Mouse (Mus musculus): ENCODE measurements at regions not wholly inside any gene's neighbourhood (a gene's known extent, or its start where the extent isn't known, plus 50 kb on each side); places are given as distances from the start of the nearest gene placed in this dataset.
A peak's percentile ranks its signal among the peaks of the same experiment; 100 is the strongest.

DNA sequence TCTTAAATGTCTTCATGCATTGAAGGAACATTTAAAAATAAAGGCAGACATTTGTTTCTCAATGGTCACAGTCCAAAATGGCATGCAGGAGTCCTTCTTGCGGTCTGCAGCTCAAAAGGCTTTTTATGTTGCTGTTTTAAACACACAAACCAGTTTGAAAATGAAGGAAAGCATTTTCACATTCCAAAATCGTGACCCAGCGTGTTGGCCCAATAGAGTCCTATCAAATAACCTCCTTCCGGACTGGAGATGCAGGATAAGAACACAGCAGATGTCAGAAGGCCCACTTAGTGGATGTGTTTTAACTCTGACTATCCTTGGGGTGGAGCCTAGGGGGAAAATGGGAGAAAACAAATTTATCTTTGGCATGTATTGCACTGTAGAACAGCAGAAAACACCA, 263.4 kb upstream of the Pik3r1 start:
- no peak for DNase-seq

DNA sequence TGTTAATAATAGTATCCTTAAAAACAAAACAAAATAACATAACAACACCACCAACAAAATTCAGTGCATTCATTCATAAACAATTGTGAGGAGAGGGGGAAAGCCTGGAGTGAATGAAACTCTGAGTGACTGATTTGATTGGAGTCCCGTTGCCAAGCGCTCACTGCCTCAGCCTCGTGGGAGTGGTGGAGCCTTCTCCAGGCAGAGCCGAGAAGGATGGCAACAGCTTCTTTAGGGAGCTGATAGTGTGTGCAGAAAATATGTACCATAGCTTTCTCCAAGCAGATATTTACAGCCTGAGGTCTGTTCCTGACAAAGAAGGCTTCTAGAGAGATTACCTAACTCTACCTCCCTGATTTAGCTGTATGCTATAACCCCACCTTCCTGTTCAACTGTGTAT, 266.5 kb upstream of the Pik3r1 start:
- no peak for DNase-seq

DNA sequence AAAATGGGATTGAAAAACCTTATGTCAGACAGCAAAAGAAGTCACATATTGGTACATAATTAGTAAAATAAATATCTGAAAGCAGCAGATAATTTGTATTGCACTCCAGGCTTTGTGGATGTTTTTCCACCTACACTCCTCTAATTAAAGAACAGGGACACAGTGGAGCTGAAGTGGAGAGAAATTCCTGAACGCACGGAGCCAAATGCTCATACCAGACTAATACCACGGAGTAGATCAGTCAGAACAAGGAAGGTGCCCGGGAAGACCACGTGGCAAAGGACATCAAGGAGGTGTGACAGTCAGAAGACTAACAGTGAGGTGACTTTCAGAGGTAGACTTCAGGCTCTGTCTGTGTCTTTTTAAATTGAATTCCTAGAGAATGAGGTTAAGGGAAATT, 268.0 kb upstream of the Pik3r1 start:
- DNase-seq, result no peak

DNA sequence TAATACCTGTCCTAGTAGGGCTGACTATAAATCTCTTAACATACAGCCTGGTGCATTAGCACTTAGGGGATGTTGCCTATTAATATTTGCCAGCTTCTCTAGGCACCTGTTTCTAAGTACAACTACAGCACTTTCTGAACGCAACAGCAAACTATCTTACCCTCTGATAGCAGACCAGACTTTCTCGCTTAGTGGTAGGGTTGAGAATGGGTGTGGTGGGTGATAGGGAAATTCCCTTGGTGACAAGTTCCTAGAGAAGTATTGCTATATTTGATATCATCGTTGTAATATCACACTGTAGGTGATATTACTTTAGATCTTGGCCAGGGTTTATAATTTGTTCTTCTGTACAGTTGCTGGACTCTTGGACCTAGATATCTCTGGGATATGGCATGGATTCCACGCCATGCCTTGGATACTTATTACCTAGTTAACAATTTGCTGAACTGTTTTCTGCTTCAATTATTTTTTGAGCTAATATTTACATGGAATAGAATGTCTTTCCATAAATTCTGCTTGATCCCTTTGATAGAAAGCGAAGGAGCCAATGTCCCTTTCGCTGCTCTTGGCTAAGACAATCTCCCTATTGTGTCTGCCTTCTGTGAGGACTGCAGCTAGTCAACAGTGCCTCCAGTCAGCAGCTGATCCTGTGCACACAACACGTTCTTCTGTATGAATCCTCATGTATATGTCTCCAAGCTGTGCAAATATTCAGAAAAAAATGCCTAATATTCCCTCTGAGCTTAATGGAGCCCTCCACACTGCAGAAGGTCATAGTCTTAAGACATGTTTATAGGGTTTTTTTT, 269.0 kb upstream of the Pik3r1 start:
- DNase-seq, result no peak

DNA sequence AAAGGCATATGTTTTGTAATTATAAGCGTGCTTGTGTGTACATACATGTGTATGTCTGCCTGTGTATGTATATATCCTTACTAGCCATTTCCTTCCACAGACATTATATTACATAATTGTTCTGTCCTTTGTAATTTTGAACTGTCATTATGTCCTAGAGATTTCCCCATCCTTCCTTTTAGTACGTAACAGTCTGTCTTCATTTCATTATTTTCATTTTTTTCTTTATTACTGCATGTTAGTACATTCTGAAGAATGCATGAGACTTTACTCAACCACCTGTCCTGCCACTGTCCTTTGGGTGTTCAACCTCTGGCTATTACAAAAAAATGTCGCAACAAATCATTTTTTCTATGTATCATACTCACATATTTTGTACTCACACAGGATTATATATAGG, 292.2 kb upstream of the Pik3r1 start:
- no peak for DNase-seq

DNA sequence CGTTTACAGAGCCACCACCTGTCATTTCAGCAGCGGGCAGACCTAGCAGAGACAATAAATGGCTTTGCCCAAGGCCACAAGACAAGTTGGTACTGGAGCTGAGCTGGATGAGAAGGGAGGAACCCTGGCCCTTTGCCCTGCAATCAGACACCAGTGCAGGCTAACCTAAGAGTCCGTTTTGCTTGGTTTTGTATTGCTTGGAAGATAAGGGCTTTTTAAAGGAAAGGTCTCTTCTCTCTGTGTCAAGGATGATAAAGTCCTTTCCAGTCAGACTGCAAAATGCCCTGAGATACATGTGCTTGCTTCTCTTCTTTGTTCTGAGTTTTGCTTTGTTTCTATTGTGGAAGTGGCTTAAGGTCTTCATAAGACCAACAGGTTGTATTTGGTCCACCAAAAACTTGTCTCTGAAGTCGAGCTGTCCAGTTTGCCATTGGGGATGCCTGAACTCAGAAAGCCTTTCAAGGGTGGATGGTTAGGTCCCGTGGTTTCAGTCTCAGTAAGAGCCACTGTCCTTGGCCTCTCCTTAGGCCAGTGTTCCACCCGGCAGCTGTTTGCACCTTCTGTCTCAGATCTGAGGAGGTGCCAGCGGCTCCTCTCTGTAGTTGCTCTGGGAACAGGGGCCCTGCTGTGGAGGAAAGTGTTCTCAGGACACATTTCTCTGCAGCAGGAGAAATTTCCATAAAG, 296.7 kb upstream of the Pik3r1 start:
- peak; percentile 2 to 4 for DNase-seq

DNA sequence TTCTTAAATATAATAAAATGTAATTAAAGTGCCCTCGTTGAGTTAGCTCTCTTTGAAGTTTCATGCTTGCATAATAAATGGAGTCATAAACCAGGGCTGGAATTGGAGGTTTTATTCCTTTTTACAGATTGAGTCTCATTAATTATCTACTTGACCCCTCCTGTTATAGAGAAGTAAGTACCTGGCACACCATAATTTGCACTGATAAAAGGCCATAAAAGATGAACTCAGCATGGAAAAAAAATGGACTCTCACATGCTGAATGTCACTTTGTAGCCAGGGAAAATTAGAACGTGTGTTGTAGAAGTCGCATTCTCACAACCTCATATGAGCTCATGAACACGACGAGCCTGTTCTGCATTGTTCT, 297.2 kb upstream of the Pik3r1 start:
- no peak for DNase-seq

DNA sequence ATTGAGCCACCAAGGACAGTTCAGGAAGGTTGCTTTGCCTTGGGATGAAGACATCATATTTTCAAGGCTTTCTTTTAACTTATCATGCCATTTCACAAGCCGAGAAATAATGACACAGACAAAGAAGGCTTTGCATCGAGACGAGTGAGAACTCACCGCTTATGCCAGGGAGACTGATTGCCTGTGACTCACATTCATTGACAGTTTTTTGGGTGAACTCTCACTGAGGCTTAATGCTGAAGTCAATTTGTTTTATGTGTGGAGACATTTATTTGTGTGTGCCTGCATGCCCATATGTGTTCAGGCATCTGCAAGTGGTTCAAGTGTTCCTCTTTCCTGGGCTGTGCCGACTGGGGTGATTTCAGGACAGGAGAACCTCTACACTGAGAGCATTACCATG, 297.8 kb upstream of the Pik3r1 start:
- no peak for DNase-seq

DNA sequence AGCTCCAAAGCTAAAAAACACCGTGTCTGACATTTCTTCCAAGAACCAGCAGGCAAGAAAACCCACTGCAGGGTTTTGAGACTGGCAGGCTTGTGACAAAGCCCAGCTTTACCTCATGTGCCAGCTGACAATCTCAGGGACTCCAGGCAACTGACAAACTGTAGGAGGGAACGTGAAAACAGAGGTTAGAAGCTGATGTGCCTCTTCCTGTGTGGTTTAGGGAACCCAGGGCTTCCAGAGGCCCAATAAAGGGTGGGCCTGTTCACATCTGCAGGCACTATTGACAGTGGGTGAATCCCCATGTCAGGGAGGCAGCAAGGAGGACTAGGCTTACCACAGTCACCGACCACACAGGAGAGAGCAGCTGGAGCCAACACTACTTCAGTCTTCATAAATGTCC, 302.7 kb upstream of the Pik3r1 start:
- DNase-seq, result no peak

DNA sequence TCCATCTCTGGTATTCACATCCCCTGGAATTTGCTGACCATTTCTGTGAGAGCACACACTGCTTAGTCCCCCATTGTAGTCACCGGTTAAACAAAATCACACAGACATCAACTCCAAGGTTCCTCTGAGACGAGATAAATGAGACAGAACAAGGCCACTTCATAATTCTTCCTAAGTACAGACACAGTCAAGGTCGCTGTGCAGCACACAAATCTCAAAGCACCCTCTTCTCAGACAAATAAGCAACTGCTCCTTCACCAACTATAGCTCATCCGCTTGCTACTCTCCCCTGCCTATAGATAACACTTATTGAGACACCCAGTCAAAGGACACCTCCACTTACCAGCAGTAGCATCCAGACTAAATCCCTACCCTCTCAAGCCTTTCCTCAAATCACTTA, 304.3 kb upstream of the Pik3r1 start:
- DNase-seq, result no peak

DNA sequence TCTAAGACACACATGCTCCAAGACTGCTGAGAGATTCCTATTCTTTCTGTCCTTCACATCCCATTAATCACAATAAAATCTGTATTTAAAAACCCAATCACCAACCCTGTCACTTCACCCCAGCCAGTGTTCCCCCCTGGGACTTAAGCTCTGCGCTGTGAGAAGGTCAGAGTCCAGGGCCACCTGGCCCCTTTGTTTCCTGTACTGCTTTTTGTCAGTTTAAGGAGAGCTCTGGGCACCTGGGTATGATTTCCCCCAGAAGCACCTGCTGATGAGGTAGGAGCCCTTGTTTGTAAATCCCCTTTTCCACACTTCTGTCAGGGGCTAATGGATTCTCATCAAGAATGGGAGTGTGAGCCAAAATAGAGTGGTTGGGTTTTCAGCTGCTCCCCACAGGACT, 319.7 kb upstream of the Pik3r1 start:
- no peak for DNase-seq

DNA sequence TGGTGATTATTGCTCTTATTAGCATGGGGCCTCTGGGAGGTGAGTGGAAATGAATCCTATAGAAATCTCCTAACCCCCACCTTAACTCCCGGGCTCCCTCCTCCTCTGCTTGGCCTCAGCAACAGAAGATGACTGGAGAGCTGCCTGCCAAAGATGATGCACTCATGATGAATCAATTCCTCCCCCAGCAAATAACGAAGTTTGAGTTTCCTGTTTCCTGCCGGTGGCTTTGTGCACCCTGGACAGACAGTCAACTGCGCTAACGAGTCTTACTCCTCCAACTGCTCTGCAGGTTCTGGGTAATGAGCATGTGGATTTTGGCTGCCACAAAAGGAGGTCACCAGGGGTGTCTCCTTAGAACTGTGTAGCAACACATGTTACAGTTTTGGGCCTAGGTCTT, 321.5 kb upstream of the Pik3r1 start:
- DNase-seq, result no peak

DNA sequence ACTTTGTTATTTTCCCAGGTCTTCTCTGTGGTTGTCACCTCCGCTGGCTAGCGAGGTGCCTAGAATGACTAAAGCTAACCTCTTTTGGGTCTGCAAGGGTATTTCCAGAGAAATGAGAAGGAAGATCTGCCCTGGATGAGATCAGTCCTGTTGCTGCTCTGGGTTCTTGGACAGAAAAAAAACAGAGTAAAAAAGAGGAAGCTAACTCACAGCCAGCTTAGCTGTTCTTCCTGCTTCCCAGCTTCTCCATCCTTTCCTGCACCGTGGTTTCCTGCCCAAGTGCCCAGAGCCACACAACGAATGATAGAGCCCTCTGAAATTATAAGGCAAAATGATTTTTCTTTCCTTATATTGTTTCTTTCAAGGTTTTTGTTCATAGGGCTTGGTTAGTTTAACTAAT, 326.2 kb upstream of the Pik3r1 start:
- DNase-seq, result no peak

DNA sequence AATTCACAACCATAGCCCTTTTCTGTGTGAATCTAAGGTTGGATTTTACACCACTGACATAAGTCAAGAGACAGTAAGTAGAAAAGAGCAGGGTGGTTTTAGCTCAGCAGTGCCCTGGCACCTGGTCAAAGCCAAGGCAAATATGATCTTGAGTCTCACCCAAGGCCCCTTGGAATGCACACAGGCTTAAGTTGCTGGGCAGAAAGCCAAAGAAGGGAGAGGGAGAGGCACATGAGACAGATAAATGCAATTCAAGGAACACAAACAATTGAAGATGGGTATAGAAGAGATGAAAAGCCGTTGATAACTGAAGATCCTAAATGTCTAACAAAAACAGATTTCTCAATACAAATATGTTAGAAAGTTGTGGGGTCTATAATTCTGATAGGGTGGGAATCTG, 335.1 kb upstream of the Pik3r1 start:
- DNase-seq, result peak; percentile 11 to 22

DNA sequence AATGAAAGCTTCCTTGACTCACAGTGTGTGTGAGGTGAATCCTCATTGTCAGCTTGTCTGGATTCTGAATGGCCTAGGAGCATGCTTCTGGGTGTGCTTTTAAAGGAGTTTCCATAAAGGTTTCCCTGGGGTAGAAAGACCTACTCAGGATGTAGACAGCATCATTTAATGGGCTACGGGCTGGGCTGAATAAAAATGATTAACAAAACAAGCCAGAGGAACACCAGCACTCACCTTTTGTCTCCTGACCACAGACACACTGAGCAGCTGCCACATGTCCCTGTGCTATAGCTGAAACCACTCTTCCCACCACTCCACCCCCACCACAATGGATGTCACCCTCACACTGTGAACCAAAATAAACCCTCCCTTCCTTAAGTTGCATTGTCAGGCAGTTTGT, 338.2 kb upstream of the Pik3r1 start:
- DNase-seq, result no peak

DNA sequence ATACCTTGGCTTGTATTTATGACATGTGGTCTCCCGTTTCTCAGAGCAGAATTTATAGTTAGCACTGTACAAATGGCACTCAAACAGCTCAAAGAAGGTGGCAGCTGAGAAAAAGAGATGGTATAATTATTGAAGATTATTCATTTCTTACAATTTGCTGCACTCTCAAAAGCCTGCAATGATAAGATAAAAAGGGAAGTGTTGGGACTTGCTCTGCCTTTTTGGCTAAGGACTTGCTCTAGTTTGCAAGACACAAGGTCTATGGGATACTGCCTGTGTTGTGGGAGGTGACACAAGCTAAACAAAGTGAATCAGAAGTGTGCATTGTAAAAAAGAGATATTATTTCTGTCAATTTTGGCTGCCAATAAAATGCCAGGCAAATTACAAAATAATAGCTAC, 340.2 kb upstream of the Pik3r1 start:
- no peak for DNase-seq

DNA sequence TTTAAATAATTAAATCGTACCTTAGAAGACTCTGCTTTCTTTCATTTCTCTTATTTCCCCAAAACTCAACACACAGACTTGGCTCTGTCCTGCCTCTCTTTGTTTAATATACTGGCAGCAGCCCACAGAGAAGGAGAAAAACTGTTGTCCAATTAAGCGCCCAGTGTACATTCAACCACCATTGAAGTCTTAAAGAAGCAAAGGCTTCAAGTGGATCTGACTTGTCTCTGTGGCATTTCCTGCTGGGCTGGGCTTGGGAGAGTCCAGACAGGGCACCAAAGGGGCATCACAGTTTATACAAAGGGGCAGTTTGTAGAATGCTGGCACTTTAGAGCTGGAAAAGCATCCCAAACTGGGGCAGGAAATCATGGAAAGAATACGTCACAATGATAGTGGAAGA, 340.9 kb upstream of the Pik3r1 start:
- no peak for DNase-seq

DNA sequence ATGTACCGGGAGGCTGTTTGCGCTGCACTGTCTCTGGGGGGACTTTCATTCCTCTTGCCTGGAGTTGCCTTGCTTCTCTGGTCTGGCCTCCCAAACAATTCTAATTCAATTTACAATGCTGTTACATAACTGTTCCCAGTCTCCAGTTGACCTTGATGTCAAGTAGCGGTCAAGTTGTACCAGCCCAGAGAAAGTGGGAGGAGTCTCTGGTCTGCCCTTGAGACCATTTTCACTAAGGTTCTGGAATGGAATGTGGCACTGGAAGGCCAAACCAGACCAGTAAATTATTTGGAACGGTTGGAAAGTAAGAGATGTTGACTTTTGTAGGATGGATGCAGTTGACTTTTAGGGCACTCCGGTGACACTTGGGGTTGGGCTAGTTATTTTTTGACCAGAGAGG, 345.9 kb upstream of the Pik3r1 start:
- no peak for DNase-seq

DNA sequence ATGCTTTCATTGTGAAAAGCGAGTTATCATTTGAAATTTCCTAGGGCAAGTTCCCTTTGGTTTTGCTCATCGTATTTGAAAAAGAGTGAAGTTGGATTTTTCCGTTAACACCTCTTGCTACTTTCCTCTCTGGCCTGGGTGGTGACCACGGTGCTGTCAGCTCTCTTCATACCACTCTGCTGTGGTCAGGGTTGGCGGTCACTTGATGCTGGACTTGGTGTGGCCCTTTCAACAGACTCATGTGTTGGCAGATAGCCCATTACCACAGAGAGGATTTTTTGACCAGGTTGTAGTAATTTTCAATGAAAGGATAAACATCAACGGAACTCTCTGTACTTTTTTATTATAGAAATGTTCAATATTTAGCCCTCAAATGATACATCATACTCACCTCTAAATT, 354.3 kb upstream of the Pik3r1 start:
- DNase-seq, result no peak

DNA sequence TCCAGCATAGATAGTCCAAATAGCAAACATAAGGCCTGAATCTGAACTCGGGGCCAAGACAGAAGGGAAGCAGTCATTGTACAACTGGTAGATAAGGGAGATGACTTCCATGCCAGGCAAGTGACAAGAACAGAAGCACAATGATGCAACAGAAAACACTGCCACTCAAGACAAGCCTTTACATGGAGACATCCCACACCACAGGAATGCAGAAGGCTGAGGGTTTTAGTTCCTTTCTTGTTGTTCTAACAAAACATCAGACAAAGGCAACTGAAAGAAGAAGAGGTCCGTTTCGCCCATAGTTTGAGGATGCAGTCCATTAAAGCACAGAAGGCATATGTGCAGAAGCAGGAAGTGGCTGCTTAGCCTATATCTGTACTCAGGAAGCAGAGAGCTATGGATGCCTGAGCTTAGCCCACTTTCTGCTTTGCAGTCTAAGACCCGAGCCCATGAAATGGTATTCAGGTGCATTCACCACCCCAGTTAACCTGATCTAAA, 360.0 kb upstream of the Pik3r1 start:
- no peak for DNase-seq

DNA sequence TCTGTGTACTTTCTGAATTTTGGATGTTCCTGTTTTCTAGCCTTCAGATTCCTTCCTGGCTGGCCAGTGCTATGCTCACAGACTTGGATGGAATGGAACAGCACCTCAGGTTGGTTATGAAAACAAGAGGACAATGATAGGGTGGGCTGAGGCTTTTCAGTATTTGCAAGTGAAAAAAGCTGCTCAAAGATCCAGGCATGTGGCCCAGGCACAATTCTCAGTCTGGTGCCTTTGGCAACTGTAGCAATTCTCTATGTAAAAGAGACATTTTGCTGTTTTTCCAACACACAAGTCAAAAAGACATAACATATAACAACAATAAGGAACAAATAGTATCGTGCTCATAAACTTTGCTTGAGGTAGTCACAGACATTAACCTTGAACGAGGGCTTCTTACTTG, 363.4 kb upstream of the Pik3r1 start:
- DNase-seq, result peak in 1 of 2 experiments; percentile 2

DNA sequence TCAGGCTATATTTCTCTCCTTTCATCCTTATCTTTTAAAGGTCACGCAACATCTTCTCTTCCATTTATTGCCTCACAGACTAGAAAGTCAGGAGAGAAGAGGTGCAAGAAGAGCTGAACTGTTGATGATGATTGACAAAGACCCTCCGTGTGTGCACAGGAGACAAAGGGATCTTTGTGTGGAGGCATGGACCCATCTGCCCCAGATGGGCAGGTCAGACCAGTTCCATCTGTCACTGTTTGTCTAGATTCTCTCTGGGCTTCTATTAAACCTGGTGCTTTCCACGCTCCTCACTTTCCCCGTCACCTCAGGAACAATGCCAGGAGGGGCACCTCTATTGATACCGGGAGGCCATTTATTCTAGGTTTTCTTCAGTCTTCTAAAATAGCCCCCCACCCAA, 364.1 kb upstream of the Pik3r1 start:
- peak in 1 of 2 experiments; percentile 1 for DNase-seq

DNA sequence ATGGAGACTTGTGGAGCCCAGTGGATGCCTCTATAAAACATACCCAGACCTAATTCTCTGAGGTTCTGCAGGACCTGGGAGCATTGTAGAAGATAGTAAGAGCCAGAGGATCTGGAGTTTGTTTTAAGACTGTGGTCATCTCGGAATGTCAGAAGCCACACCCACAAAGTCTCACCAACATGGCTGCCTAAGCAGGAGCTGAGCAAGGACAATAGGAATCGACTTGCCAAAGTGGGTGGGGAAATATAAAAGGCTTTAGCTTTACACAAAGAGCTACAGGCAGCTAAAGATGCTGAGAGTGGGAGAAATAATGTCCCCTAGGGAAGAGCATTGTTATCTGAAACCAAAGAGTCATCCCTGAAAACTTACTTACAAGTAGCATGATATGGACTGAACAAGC, 364.7 kb upstream of the Pik3r1 start:
- DNase-seq, result no peak

DNA sequence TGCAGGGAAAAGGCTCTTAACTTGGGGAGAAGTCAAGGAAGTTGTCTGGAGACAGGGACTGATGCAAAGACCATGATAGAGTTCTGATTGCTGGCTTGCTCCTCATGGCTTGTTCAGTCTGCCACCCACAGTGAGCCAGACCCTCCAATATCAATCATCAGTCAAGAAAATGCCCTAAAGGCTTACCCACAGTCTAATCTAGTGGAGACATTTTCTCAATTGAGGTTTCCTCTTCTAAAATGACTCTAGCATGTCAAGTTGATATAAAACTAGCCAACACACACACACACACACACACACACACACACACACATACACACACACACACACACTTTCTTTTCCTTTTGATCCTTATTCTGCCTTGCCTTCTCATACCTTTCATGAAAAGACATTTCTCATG, 367.2 kb upstream of the Pik3r1 start:
- DNase-seq, result no peak

DNA sequence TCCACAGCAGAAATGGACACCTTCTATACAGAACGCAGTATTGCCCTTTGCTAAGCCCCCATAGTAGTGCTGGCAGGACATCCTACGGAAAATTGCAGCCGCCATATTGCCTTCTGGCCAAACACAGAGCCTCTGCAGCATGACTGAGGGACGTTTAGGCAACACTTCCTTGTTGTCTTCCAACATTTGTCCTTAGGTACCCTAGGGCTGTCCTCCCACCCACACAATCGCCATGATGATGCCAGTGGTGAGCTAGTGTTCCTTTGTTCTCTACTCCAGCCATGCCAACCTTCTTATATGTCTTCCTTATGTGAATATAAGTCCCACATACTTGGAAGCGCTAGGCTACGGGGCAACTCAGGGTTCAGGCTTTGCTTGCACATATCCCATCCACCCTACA, 375.0 kb upstream of the Pik3r1 start:
- DNase-seq, result no peak

Data from cerebellum, postnatal 14 days (tissue).